Mouse (Mus musculus) gonadal fat pad, adult 2 months (tissue): Measurements from ENCODE around the gene Hist1h1d. TPM values are rescaled to one million over a fixed set of nuclear protein-coding genes. Genes with fewer than 3 reads are reported as not detected.
"Not testable (repeated sequence)": the region's sequence is repeated elsewhere in the genome, so short reads cannot be mapped to it uniquely, and the experiment has no call there.

Source experiments
- DNase-seq: peaks from one replicate; pipeline ENCODE4 v3.0.0-alpha.2; 2012; ENCODE audit warnings: low read depth
- polyA plus RNA-seq: library from polyadenylated mRNA; depleted of rRNA; stranded (reverse); fragments of >200 nt; gene quantifications from 2 replicates; pipeline ENCODE4 v1.2.3, GENCODE M21; 2012

Hist1h1d gene
- polyA plus RNA-seq, 1 experiment = 0.24 TPM

DNA sequence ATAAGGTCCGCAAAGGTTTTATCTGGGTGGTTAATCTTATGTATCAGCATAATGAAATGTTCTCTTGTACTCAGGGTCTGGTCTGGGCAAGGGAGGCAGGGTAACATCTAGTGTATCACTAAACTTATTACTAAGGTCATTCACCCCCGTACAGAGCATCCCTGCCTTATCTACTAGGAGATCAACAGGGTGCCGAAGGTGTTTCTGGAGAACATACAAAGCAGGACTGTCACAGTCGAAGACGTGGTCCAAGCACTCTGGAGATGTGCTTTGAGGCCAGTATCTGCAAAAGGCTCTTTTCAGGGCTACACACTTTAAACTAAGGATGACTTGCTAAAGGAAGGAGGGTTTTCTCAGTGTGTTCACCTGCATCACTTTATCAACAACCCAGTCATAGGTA, 6.4 kb upstream of the Hist1h1d start:
- DNase-seq = no peak

GRCm38 (mm10) chr13:23550761-23551145, 2.3 kb upstream of the Hist1h1d start:
- no peak for DNase-seq

GRCm38 (mm10) chr13:23551146-23551834, 1.8 kb upstream of the Hist1h1d start, which contains the start of gene Hist1h4f:
TSS of gene Hist1h4f (minus strand) at chr13:23551648.
- not testable (repeated sequence) for DNase-seq

DNA sequence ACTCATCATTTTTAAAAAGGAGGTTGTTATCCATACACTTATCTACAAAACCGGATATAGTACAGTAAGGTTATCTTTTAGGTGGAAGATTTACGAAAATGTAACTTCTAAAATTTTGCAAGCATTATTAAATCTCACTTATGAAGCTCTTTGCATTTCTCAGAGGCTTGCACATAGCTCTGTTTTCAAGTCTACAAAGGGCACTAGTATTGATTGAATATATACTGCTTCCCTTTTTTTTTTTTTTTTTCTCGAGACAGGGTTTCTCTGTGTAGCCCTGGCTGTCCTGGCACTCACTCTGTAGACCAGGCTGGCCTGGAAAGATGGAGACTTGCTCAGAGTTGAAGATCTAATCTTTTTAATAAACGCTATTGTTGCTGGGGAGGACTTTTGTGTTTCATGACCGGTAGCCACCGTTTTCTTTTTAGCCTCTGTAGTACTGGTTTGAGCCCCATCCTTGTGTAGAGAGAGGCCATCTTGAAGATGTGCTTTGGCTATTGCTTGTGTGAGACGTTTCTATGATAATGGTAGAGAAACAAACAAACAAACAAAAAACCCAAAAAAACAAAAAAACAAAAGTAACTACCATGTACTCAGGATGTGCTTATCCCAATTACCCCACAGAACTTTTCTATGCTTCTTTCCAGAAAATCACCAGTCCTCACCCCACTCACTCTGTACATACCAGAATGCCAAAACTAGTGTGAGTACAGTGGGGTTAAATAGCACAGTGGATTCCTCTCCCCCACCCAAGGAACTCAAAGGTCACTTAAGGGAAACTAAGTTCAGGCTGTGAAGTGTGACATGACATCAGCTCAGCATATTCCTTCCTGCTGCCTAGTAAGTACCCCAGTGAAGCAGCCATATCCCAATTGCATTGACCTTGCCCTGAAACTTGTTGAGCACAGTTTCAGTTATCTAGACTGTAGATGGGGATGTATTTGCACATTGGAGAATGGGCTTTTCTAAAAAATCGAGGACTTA, 839 bp upstream of the Hist1h1d start:
- no peak for DNase-seq

DNA sequence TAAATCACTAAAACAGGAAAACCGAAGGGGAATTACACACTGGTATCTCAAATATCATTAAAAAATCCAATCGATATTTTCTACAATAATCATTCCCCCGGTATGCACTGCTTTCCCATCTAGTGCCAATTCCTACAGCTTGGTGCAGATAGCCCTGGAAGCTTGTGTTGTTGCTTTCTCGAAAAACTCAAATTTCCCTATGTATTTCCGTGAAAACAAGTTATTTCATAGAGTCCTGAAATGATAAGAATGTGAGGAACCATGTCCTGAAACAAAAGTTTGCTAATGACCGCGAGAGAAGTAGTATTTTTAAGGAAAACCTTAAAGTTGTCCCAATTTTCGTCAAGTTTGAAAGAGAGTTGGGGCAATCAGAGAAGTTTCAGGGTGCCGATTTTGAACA, 1.3 kb downstream of the Hist1h1d start:
- DNase-seq = no peak

DNA sequence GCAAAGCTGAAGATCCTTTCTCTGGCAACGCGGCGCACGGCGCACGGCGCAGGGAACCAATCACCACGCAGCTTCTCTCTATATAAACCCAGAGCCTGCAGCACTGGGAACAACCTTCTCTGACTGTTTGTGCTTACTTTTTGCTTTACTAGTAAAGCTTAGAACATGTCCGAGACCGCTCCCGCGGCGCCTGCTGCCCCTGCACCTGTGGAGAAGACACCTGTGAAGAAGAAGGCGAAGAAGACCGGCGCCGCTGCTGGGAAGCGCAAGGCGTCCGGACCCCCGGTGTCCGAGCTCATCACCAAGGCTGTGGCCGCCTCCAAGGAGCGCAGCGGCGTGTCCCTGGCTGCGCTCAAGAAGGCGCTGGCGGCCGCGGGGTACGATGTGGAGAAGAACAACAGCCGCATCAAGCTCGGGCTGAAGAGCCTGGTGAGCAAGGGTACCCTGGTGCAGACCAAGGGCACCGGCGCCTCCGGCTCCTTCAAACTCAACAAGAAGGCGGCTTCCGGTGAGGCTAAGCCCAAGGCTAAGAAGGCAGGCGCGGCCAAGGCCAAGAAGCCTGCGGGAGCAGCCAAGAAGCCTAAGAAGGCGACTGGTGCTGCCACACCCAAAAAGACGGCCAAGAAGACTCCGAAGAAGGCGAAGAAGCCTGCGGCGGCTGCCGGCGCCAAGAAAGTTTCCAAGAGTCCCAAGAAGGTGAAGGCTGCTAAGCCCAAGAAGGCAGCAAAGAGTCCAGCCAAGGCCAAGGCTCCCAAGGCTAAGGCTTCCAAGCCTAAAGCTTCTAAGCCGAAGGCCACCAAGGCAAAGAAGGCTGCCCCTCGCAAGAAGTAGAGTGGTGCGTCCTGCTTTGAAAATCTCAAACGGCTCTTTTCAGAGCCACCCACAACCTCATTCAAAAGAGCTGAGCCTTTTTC, 2.1 kb downstream of the Hist1h1d start:
- DNase-seq = no peak

DNA sequence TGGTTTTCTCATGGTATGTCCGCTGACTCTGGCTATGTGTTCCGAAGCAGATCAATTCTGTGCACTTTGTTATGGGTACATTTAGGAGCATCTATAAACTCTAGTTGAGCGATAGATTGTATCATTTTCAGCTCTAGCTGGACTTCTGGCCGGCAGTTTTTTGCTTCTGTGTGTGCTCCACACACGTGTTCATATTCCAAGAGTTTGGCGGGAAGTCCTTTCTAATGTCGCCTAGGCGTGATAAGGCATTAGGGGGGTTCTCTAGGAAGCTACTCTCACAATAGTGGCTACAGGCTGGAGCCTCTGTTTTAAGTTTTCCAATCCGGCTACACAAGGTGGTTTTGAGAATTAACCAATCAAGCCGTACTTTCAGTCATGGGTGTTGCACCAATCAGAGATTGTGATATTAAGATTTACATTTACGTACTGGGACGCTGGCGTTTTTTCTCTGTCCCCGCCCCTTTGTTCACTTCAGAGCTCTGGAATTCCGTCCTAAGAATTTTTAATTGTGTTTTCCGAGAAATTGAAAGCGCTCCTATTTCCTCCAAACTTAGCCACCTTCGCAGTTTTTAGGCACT, 2.9 kb downstream of the Hist1h1d start:
- no peak for DNase-seq

GRCm38 (mm10) chr13:23556906-23557305, 3.8 kb downstream of the Hist1h1d start:
- DNase-seq = no peak

GRCm38 (mm10) chr13:23560699-23561098, 7.6 kb downstream of the Hist1h1d start:
- not testable (repeated sequence) for DNase-seq

DNA sequence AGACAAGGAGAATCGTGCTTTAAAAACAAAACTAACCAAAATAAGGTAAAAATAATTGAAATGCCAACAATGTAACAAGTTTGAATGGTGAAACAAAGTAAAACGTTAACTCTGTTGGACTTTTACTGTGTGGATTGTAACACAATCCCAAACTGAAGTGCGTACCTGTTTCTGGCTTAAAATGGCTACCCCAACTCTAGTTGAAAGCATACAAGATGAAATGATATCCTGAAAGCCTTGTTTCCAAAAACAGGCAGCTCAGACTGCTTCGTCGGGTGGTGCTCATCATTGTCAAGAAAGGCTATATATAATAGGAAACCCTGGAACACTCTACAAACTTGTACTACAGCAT, 8.4 kb downstream of the Hist1h1d start:
- DNase-seq = not testable (repeated sequence)

- DNase-seq = not testable (repeated sequence)
Measured at GRCm38 (mm10) chr13:23561883-23562659, 9.0 kb downstream of the Hist1h1d start, which contains the start of gene Hist1h3e. TSS of gene Hist1h3e (minus strand) at chr13:23562369.

DNA sequence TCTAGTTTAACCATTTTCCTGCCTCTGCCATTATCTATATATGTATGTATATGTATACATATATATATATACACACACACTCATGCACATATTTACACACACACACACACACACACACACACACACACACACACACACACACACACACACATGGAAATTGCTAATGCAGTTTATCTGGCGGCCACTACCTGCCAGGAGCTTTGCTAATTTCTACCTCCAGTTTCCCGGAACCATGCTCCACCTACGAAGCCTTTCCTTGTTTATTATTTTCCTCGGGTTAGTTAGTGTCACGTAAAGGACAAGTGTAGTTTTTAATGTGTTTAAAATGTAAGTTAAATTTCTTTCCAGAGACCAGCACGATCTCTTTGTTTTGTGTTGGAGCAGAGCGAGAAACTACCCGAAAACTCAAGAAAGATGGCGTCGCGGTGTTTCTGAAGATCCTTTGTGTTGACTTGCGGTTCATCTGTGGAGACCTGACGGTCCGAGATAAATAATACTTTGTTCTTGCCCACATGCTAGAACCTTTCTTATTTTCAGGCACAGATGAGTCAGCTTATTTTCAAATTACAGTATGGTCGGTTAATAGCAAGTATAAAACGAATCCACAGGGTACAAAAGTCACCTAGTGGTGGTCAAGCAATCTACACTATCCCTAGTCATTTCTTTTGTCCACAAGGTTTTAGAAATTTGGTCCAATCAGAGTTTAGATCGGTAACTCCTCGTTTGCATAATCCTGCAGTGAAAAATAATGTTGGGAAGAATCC, 9.8 kb downstream of the Hist1h1d start:
- DNase-seq = no peak

DNA sequence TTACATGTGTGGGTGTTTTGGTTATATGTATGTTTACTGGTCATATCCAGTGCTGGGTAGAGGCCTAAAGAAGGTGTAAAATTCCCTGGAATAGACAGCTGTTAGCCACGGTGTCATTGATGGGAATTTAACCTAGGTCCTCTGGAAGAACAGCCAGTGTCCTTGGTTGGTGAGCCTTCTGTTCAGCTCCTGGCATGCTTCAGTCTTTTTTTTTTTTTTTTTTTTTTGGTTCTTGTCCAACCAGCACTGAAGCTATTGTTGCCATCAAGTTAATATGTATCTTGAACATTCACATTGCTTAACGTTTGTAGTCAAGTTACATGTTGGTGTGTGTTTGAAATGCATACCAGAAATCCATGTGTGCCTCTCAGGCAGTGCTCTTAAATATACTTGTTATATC, 11.4 kb downstream of the Hist1h1d start:
- DNase-seq = no peak

DNA sequence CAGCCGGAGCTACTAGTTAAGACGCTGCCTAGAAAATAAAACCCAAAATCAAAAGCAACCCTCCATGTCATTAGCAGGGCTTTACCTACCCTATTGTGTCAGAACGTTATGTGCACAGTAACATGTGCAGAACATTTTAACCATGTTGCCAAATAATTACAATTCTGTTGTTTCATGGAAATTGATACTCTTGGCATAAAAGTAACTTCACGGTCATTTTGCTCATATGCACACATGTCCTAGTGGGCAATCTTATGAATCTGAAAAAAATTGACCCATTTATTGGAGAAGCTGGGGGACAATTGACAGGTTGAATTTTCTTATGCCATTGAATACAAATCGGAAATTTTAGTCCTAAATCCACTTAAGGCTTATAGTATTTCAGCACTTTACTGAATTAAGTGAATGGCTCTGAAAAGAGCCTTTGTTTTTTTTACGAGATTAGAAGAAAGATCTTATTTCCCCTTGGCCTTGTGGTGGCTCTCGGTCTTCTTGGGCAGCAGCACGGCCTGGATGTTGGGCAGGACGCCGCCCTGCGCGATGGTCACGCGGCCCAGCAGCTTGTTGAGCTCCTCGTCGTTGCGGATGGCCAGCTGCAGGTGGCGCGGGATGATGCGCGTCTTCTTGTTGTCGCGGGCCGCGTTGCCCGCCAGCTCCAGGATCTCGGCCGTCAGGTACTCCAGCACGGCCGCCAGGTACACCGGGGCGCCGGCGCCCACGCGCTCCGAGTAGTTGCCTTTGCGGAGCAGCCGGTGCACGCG, 17.4 kb downstream of the Hist1h1d start:
- not testable (repeated sequence) for DNase-seq

GRCm38 (mm10) chr13:23571022-23571503, 18.0 kb downstream of the Hist1h1d start, which contains the start of the genes Hist1h2ae and Hist1h2bg:
TSS of gene Hist1h2ae (minus strand) at chr13:23571220.
TSS of gene Hist1h2bg (plus strand) at chr13:23571396.
- DNase-seq = no peak

DNA sequence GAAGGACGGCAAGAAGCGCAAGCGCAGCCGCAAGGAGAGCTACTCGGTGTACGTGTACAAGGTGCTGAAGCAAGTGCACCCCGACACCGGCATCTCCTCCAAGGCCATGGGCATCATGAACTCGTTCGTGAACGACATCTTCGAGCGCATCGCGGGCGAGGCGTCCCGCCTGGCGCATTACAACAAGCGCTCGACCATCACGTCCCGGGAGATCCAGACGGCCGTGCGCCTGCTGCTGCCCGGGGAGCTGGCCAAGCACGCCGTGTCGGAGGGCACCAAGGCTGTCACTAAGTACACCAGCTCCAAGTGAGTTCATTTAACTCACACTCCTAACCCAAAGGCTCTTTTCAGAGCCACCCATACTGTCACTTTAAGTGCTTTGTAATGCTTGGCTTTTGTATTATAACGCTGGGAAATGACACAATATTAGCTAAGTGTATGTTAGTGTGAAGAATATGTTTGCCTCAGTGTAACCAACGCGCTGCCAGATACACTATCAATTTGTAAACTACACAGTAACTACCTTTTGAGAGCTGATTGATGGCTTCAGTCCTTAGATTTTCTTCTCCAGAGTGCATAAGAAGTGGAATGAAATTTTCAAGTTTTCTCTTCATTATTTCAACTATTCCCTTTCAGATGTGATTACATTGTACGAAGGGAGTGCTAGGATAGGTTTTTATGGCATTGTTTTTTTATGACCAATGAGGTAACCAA, 18.6 kb downstream of the Hist1h1d start:
- DNase-seq = not testable (repeated sequence)

DNA sequence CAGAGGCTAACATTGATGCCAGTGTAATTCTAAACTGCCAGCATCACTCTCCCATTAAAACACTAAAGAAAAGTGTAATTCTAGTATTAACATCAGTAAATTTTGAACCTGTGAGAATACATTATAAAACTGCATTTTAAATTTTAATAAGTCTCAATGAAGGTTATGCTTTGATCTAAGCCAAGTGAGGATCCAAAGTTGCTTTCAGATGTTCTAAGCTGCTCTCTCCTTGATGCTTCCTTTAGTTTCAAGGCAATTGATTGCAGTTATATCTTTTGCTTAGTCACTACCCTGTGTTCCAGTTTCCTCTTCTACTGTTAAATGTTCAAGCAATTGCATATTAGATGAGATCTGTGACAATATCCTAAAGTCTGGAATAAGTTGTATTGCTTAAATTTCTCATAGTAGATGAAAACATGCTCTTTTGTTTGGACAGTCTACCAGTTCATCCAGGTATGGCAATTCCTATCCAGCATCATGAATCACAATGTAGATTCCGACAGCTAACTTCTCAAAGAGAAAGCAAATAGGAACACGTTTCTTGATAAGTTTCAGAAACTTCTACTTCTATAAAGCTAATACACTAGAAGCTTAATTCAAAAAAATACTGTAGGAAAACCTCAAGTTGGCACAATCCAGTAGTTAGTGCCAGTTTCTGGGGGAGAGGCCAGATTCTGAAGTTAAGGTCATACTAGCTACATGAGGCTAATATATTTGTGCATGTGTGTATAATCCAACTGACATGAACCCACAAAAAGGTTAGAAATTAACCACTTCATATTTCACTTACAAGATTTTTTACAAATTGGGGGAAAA, 19.4 kb downstream of the Hist1h1d start:
- DNase-seq = no peak
